Mouse (Mus musculus) cerebellum, adult (tissue): ENCODE results near the gene Ppm1l.

Experiments used
- ATAC-seq: cut with Nextera tagmentation; 2 replicates; pipeline ENCODE4 v1.9.2; 2017; ENCODE audit warnings: mild to moderate bottlenecking, moderate library complexity, mixed read lengths; ENCODE audit not compliant: insufficient number of reproducible peaks, low FRiP score, low TSS enrichment

Gene Ppm1l

DNA sequence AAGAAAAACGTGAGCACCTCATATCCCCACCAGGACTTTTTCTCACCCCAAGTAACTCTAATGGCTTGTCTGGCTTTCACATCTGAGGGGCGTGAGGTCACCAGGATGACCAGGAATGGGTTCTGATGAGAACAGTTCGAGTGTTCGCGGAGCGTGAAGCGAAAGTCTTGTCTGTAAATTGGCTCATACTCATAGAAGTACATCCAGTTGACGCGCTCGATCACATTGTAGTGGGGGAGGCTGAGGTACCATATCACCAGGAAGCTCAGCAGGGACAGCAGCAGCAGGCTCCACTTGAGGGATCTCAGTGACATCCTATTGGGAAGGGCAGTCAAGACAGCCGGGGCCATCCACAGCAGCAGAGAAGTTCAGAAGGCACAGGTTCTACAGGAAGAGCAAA is 258.9 kb downstream of the Ppm1l start:
- no peak for ATAC-seq

DNA sequence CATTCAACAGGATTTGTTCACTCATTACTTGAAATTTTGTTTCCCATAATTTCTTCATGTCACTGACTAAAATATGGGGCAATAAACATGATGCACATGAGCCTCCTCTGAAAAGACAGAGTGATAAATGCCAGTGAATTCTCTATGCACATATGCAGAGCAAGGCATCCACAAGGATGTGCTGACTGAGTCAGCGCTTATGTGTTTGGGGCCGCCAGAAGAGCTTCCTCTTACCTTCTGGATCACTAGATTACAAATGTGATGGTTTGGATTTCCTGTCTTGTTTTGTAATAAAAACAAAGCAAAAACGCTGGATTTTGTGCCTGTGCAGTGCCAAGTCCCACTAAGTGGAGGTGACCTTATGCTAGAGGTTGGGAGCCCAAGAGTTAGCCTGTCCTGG is 260.1 kb downstream of the Ppm1l start:
- no peak for ATAC-seq

DNA sequence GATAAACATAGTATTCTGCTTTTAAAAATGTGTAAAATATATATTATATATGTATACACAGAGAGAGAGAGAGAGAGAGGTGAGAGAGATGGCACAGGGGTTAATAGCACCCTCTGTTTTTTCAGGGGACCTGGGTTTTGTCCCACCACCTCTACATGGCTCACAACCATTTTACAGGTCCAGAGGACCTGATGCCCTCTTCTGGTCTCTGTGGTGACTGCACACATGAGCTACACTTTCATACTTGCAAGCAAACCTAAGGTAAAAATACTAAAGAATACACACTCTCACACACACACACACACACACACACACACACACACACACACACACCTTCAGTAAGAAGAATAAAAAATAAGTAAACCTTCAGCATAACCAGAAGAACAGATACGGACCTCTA is 262.1 kb downstream of the Ppm1l start:
- ATAC-seq, result no peak

DNA sequence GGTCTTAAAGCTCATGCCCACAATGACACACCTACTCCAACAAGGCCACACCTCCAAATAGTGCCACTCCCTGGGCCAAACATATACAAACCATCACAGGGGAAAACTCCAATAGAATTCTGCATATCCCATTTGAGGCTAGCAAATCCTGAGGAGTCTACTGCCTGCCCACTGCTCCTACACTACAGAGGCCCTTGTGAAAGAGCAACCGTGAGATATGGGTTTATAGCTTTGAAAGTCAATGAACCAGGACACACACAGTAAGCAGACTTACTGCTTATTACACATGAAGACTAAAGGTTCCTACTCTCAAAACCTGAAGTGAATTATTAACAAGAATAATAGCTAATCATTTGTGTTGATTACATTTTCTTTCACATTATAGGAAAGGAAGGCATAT is 267.1 kb downstream of the Ppm1l start:
- ATAC-seq, result no peak

DNA sequence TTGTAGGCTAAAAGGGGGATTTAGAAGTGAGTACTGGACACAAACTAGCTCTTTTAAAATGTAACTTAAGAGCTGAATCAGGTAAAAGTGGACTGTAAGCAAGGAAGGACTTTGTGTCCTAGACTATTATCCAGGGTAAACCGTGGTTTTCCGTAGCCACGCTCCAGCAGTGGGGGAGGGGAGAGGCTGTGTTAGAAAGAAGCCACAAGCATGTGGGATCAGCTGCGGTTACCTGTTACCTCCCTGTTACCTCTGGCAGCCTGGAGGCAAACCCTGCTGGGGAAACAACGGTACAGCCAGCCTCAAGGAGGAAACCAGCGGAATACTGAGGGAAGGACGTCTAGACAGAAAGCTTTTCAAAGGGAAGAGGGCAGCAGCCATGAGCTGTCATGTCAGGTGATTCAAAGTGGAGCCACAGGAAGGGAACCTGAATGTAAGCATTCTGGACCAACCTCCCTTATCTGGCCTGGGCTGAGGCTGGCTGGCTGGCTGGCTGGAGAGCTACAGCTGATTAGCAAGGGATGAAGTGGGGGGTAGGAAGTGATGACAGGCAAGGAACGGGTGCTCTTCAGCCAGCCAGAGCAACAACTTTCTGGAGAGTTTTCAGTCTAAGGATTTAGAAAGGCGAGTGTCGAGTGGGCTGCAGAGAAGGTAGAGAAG is 271.6 kb downstream of the Ppm1l start:
- no peak for ATAC-seq

DNA sequence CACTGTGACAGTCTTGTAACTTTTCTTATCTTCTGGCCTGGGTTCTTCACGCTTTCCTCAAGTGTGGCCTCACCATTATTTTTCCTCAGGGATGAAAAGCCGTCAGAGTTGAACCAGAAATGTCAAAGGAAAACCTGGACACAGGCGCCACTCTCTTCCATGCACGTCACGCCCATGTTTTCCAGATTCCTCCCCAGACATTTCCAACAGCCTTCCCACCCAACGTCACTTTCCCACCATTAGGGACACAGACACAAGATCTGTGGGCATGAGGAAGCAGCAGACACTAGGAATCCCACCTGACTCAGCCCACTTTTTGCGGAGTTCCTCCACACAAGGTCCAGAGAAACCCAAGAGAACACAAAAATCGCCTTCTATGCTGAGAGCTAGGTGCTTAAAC is 276.8 kb downstream of the Ppm1l start:
- ATAC-seq, result no peak

DNA sequence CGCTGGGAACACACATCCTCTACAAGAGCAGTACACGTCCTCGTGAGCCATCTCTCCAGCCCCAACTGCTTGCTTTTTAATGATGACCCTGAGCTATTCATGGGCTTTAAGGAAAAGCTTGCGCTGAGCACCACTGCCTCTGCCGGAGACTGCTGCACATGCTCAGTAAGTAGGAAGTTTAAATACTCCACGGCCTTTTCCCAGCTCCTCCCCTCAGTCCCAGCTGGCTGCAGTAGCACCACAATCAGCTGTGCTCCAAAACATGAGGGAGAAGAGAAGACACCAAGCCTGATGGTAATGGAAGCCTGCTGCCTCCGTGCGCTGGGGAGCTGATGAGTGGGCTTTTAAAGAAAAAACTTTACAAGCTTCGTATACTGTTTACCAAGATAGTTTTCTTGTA is 277.4 kb downstream of the Ppm1l start:
- no peak for ATAC-seq

DNA sequence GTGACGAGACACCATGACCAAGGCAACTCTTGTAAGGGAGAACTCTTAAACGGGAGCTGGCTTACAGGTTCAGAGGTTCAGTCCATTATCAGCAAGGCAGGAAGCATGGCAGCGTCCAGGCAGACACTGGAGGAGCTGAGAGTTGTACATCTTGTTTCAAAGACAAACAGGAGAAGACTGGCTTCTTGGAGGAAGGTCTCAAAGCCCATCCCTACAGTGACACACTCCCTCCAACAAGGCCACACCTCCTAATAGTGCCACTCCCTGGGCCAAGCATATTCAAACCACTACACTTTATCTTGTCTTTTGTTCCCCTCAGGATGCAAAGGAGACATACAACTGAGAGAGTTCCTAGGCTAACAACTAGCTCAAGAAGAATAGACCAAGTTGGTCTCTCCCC is 279.5 kb downstream of the Ppm1l start:
- ATAC-seq, result no peak

DNA sequence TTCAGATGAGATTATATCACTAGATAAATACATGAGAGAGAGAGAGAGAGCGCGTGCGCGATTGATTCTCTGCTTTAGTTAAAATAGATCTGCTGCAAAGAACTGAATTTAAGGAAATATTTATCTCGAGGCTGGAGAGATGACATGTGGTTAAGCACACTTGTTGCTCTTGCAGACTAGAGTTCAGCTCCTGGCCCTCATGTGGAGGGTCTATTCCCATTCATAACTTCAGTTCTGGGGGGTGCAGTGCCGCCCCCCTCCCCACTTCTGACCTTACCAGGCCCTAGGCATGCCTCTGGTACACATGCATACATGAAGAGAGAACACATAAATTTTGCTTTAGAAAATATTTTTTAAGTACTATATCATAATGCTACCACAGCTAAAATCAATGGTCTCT is 280.6 kb downstream of the Ppm1l start:
- ATAC-seq, result no peak

DNA sequence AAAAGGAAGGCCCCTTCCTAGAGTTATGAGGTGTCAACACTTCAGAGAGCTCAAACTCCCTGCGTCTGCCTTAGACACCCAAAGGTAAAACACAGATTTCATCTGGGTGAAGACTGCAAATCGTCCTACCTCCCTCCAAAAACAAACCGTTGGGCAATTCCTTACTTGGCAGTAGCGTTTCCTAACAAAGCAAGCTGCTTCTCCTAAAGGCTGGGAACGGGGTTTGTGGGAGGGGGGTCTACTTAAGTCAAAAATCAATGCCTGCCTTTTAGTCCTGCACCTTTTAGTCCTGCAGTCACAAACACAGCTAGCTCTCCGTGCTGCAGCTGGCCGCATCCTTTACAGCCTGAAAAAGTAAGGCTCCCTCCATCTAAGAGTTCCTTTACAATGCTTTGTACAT is 281.2 kb downstream of the Ppm1l start:
- no peak for ATAC-seq

DNA sequence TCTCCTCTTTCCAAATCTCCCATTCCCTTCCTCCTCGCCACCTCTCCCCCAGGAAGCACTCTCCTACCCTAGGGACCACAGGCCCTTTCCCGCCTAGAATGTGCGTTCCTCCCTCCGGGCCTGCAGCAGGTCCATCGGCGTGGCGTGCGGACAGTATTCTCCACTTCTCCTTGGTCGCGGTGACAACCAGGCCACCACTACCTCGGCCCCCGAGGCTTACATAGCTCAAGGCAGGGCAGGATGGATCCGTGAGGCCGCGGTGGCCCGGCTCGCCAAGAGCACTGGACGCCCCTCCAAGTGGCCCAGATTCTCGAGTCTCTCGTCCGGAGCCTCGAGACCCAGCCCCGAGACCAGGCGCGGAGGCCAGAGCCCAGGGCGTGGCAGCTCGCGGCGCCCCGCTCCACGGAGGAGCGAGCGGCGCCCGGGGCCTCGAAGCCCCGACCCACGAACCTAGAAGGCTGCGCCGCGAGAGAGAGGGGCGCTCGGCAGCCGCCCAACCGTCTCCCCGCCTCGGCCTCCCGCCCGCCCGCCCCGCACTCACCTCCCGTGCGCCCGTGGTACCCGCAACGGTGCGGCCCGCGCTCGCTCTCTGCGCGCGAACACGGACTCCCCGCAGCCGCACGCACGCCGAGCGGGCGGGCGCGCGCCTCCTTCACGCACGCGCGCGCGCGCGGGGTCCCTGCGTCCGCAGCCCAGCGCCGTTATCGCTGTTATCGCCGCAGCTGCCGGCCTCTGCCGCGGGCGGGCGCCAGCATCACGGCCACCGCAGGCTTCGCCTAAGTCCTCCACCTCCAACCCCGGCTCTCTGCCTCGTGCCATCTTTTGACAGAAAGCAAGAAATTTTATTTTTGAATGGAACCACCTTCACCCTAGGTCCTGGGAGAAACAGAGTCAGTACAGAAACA is 281.9 kb downstream of the Ppm1l start, which contains the start of gene B3galnt1:
B3galnt1 (minus strand) TSS at position 700 of the 905 bp plus-strand sequence.
- ATAC-seq, result peak; percentile 68

DNA sequence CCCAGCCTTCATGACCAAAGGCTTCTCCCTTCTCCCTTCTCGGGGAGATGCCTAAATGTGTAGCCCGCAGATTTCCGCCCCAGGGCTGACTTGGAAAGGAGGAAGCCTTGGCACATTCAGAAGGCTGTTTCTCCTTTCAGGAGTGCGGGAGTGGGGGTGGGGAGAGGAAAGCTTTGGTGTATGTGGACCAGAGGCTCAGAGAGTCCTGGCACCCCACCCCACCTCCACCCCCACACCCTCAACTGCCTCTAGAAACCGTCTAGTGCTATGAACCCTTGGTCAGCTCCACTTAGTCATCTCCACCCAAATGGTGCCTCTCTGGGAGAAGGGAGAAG is 282.5 kb downstream of the Ppm1l start:
- ATAC-seq, result peak; percentile 49

DNA sequence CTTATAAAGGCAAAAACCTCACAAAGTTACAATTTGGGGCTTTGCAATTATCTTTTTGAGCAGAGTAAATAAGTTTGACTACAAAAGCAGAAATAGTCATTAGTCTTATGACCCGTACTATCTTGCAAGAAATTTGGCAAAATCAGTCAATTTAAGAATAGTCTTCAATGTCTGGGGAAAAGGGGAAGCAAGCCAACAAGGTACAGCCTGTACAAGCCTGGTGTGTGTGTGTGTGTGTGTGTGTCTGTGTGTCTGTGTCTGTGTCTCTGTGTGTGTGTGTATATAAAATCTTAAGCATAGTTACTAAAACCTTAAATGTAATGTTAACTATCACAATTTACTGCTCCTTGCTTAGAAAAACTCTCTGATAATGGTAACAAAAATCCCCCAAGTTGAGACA is 290.3 kb downstream of the Ppm1l start:
- no peak for ATAC-seq

DNA sequence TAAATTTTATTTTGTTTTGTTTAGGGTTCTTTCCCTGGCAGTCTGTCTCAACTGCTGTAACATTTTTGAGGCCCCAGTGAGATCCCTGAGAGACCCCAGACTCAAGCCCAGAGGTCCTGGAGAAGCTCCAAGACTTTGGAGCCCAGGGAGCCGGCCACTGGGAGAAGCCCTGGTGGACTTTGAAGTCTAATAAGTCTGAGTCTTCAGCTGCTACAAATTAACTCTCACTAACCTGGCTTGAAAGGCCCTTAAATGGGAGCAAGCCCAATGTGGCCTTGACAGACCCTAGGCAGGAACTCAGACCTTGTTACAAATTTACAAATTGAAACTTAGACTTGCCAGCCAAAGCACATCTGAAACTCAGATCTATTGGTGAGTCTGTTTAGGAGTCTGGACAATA is 290.8 kb downstream of the Ppm1l start:
- ATAC-seq, result no peak

DNA sequence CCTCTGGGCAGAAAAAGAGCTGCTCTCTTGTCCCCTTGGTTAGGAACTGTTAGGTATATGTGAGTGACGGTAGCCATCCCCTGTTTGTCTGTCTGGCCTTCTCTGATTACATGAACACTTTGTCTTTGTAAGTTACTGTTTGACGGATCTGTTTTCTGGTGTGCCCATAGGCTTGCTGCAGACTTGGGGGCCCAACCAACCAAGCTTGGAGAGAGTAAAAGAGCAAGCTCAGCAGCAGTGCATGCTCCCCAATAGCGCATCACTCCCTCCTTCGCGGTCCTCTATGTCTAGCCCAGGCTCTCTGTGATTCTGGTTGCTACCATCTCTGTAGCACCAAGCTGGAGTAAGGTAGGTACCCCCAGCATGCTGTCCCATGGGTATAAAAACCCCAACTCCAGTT is 291.2 kb downstream of the Ppm1l start:
- no peak for ATAC-seq
